Mouse (Mus musculus) NIH3T3 (cell line): Measurements from ENCODE around the gene Dpm1.

ENCODE experiments used
- DNase-seq: peaks from one replicate; pipeline ENCODE4 v3.0.0-alpha.2; 2012; ENCODE audit warnings: low read depth

Gene Dpm1

GRCm38 (mm10) chr2:168229116-168230025 is 1.0 kb downstream of the Dpm1 start:
- peak; percentile 68 for DNase-seq

- DNase-seq: no peak
Observed at GRCm38 (mm10) chr2:168223326-168223725, 7.1 kb downstream of the Dpm1 start.

GRCm38 (mm10) chr2:168213788-168214397 is 16.5 kb downstream of the Dpm1 start:
- DNase-seq: no peak

GRCm38 (mm10) chr2:168207883-168208282 is 22.5 kb downstream of the Dpm1 start:
- no peak for DNase-seq

DNA sequence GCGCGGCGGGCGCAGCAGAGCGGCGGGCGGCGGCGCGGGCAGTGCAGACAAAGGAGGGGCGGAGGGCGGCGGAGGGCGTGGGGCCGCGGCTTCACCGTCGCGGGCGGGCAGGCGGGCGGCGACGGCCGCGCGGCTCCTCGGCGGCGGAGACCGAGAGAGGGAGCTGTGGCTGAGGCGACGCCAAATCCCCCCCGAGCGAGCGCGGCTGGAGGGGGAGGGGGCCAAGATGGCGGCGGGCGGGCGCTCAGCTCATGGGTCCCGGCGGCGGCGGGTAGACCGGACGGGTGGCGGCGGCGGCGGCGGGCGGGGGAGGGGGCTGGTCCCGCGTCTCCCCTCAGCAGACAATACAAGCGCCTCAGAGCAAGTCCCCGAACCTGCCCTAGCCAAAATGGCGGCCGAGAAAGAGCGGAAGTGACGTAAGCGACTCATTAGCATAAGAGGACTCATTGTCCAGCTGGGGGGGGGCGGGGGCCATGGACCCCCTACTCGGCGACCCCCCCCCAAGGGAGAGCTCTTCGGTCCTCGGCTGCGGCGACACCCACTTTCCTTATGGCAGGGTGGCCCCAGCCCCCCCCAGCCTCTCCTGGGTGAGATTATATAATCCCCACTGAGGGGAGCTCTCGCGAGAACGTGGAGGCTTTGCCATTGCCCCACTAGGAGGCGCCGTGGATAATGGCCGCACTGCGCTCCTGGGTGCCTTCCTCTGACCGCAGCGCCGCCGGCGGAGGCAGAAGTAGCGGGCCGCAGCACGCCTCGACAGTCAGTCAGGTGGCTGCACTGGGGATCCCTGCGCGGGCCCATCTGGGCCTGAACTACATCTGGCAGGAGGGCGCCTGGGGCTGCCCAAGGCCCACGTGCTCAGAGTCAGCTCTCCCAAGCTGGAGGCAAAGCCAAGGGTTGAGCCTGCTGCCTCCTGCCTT is 23.4 kb downstream of the Dpm1 start, which contains the start of gene Adnp:
Gene Adnp, minus strand, starts transcription at position 388 of the 920 bp plus-strand sequence.
- peak; percentile 95 for DNase-seq

GRCm38 (mm10) chr2:168205681-168206631 is 24.4 kb downstream of the Dpm1 start:
- DNase-seq: peak; percentile 47

DNA sequence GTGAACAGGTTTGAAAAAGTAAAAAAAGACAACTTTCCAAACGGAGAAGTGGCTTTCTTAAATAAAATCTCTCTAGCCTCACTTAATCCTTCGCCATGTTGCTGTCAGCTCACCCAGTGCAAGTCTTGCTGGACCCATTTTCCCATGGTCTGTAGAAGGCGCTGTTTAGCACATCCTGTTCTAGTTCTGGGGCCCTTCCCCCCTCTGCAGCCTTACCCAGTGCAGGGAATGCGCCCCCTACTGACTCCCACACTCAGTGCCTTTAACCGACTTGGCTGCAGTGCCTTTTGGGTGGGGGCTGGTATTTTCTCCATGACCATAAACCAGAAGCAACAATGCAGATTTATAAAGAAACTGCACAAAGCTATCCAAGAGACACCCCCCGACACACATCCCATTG is 25.1 kb downstream of the Dpm1 start:
- DNase-seq: peak; percentile 97

- no peak for DNase-seq
Observed at GRCm38 (mm10) chr2:168204476-168204999, 25.9 kb downstream of the Dpm1 start.

- DNase-seq: peak; percentile 19
Observed at GRCm38 (mm10) chr2:168200014-168200691, 30.2 kb downstream of the Dpm1 start.

DNA sequence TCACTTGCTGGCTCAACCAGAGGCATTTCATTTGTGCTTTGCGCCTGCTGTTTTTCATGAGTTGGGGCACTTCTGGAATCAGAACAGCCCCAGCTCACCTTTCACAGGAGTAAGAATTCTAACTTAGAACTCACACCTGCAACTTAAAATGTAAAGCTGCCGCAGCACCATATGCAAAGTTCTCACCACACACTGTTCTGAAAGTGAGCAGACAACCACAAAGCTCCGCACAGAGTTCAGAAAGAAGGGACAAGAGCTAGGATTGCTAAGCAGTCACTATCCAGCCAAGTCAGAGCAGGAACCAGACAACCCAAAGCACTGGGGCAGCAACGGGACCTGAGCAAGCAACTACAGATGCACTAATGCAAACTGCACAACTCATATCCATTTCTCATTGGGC is 30.9 kb downstream of the Dpm1 start:
- DNase-seq: no peak

DNA sequence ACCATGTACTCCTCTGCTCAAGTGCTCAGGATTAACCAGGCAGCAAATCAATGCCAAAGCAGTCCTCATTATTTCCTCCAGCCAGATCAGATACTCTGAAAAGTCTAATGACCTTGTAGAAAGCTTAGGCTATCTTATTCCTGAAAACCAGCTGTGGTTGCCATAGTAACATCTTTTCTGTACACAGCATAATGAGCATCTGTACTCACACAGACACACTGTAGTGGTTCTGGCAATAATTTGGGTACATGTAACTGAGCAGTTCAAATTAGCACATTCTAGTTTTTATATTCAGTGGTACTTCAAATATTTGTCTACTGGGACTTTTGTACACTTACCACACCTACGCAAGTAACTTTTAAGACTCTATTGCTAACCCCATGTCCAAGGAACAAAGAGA is 32.0 kb downstream of the Dpm1 start:
- no peak for DNase-seq

DNA sequence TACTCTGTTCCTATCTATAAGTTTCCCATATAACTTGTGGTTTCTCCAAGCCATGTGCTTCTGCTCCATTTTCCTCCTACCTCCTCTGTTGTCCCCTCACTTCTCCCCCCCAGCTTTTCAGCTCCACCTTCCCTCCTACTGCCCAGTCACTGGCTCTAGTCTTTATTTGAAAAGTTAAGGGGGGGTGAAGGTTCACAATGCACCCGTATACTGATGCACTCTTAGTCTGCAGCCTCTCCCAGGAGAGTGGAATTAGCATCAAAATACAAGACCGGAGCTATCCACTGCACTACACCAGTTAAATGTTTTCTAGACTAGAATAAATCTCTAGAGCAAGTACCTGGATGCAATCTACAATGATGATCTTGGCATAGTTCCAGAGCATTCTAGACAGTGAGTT is 34.7 kb downstream of the Dpm1 start:
- no peak for DNase-seq

- DNase-seq: no peak
Observed at GRCm38 (mm10) chr2:168193685-168194084, 36.7 kb downstream of the Dpm1 start.

DNA sequence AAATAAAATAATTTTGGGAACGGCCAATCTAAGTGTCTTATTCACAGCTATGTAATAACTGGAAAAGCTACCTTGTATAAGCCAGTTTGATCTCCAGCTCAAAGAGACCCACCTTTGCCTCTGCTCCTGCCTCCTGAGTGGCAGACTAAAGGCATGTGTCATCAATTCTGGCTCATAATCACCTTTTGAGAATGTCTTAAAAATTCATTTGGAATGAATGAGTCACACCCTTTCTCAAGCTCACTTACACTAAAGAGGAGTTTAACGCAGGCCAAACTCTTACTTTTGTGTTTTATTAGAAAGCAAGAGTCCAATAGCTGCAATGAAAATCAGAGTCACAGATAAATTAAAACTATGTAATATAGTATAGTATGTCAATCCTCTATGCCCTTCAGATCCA is 38.5 kb downstream of the Dpm1 start:
- DNase-seq: peak; percentile 35

- no peak for DNase-seq
Observed at GRCm38 (mm10) chr2:168175946-168176345, 54.4 kb downstream of the Dpm1 start.

DNA sequence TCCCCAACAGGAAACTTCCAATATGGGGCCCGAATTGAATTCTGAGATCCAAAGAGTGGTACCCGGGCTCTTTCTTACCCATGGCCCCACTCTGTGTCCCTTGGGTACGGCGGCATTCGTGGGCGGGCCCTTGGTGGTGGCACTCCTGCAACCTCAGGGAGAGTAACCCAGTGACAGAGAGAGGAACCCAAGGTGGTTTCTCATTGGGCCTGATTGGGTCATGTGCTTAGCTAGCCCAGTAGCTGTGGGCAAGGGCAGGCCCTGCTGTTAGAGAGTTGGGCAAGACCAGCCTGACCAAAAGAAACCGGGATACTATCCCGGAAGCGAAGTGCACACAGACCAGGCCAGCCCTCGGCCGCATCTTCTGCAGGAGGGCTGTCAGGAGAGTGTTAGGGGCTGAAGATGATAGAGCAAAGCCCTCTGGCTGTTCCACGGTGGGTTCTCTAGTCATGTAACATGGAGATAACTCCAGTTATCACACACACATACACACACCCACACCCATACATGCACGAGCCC is 60.2 kb downstream of the Dpm1 start:
- peak; percentile 53 for DNase-seq

DNA sequence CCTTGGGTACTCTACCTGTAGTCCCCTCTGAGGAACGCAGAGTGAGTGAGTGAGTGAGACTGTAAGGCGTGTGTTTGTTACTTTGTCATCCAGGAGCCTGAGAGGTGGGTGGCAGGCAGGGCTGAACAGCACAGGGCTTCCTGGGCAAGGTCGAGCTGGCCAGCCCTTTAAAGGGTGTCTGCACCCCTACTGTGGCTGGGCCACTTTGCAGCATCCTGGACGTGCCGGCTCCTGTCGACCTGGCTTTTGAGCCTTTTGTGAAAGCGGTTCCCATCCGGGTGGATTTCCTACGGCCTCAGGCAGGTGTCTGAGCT is 60.6 kb downstream of the Dpm1 start:
- no peak for DNase-seq

GRCm38 (mm10) chr2:168168892-168169799 is 61.2 kb downstream of the Dpm1 start:
- peak; percentile 54 for DNase-seq

DNA sequence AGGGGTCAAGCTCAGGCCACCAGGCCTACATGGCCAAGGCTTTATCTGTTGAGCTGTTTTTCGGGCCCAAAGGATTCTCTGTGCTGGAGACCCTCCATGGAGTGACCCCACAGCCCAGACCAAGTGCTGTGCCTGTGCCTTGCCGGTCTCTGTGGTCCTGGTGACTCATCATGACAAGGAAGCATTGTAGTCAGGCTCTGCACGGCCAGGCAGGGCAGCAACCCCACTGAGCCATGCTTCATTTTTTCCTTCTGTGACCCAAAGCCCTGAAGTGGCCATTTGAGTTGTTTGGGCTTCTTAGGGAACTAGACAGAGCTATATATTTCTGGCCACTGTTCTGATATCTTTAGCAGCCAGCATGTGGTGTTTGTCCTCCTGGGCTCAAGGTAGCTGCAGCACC is 62.6 kb downstream of the Dpm1 start:
- DNase-seq: peak; percentile 30
